Mouse (Mus musculus) embryo, embryonic 11.5 days (tissue): ENCODE measurements around the gene Unc5b.

Experiments used
- DNase-seq: peaks from one replicate; pipeline ENCODE4 v3.0.0-alpha.2; 2012; ENCODE audit warnings: low read depth, low spot score

Gene Unc5b

DNA sequence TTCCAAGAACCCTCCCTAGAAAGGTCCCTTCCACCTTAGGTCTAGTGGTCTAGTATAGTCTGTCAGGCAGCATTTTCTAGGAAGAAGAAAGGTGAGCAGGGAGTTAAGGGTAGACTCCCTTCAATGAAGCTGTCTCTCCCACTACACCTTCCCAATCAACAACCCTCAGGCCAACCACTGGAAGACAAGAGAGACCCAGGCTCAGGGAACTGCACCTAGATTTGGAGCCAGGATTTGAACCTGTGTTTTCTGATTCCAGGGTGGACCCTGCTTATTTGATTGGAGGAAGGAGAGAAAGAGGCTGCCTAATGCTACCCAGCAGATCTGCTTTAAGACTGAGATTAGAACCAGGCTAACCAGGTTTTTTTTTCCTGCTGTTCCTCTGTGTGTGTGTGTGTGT lies 10.1 kb downstream of the Unc5b start:
- DNase-seq = no peak

DNA sequence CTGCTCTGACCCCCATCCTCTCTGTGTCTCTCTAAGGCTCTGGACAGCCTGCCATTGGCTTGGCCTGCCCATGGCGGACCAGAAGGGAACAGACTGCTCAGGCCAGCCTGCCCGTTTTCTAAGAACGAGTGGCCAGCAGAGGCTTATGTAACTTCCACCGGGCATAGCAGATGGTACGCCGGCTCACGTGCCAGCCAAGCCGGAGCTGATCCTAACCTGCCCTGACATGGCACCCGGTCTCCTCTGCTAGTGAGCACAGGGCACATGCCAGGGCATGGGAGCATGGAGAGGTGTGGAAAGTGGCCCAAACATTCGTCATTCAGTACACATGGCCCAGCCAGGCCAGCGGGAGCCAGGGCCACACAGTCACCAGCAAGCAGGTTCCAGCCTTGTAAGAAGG lies 10.8 kb downstream of the Unc5b start:
- no peak for DNase-seq

DNA sequence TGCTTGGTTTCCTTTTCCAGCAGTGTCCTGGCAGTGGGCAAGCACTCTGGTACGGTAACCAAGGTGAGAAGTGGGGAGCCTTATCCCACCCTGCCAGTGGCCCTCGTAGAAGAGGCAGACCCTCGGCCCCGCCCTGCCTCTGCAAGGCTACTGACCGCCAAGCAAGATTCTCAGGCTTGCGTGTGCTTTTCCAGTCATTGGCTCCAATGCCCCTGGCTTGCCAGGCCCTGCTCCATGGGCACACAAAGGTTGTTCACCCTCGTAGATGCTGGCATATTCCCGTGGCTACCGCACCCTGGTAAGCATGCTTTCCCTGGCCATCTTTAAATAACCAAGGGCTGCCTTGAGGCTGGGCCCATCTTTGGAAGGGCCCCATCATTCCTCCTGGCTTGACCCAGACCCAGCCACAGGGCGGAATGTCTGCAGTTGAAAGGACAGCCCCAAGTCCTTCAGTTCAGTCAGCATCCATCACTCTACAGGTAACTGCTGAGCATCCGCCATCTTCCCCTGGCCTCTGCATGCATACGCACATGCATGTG lies 11.7 kb downstream of the Unc5b start:
- DNase-seq = no peak

DNA sequence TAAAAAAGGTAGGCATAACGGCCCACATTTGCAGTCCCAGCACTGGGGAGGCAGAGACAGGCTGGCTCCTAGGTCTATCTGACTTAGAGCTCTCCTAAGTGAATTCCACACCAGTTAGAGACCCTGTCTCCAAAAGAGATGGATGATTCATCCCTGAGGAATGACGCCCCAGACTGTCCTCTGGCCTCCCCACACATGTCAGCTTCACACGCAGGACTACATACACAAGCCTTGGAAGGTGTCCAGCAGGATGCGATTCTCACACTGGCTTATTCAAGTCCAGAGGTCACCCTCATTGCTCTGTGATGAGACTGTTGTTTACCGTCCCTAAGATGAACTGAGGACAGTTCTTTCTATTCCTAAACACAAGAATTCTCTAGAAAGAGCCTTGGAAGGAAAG lies 12.2 kb downstream of the Unc5b start:
- DNase-seq = no peak

DNA sequence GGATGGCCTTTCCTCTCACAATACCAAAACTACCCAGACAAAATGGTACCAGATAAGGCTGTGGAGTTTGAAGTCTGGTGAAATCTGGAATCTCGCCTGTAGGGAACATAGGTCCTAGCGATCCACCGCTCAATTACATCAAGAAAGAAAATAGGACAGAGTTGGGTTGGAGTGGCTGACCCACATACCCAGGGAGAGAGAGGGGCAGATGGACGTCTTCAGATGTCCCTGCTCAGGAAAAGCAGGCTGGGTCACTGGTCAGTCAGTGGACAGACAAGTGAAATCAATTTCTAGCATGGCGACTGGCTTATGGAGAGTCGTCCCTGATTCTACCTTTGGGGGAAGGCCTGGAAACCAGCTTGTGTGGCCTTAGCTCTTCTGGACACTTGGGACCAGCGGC lies 12.7 kb downstream of the Unc5b start:
- no peak for DNase-seq

DNA sequence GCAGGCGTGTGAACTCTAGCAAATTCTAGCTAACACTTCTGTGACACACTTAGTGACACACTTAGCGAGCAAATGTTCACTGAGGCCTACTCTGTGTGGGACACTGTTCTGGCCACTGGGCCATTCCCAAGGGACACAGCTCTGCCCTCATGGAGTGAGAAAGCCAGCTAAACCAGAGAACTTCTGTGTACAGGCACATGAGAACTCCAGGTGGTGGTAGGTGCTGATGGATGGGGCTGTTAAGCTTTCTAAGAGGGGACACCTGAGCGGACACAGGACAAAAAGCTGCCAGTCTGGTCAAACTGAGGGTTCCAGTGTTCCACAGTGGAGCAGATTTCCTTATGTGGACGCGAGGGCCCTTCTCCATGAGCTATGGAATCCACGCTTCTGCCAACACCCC lies 13.5 kb downstream of the Unc5b start:
- DNase-seq = no peak

DNA sequence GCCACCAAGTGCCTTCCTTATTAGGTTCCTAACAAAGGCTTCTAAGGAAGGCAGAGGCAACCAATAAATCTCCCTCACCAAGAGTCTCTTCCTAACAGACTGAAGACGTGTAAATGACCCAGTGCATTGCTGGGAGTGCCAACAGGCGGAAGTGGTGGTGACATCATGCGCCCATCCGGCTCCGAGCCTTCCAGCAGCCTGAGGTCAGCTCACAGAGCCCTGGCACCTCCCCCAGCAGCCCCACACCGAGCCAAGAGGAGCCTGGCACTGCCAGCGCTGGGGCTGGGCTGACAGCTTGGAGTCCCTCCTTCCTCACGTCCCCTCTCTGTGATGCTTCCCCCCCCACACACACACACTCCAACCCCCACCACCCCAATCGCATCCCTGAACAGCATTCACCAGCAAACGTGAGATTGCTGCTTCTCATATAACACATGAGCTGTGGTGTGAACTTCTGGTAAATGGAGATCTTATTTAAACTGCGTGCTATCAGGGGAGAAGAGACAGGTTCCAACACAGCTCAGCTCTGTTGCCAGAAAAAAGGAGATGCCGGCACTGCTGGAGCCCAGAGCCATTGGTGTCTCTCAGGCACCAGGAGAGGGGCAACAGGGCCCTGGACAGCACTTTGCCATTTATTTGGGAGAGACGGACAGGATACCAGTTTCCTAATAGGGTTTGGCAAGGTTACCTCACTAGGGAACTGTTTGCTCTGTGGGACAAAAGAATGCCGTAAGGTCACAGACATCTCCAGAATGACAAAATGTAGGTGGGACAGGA lies 14.3 kb downstream of the Unc5b start:
- no peak for DNase-seq

DNA sequence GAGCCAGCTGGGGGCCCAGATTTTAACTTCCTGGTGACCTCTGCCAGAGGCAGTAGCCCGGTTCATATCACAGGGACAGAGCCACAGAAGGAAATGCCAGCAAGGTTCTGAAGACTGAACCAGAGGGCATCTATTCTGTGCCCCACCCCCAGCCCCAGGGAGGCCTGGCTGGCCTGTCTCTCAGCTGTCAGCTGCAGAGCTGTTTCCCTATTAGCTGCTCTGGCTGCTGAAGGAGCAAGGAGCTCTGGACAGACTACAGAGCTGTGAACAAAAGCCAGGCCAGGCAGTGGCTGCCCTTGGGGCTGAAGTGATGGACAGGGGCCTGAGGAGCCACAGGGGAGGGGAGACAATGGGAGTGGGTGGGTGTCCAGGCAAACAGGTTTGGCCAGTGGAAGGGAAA lies 15.5 kb downstream of the Unc5b start:
- no peak for DNase-seq

DNA sequence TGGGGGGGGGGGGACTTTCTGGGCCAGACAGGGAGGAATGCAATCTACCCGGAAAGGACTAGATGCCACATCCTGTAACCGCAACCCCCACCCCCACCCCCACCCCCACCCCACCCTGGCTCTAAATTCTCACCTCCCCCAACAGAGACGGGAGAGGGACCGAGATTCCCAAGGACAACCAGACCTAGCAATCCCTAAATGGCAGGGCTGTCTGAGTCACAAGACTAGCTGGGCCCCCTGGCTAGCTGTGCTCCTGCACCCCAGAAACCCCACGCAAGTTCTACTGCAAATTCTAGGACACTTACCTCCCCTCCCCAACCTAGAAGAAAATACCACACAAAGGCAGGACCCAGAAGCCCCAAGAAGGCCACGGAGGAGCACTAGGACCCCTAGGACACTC lies 16.3 kb downstream of the Unc5b start:
- no peak for DNase-seq

DNA sequence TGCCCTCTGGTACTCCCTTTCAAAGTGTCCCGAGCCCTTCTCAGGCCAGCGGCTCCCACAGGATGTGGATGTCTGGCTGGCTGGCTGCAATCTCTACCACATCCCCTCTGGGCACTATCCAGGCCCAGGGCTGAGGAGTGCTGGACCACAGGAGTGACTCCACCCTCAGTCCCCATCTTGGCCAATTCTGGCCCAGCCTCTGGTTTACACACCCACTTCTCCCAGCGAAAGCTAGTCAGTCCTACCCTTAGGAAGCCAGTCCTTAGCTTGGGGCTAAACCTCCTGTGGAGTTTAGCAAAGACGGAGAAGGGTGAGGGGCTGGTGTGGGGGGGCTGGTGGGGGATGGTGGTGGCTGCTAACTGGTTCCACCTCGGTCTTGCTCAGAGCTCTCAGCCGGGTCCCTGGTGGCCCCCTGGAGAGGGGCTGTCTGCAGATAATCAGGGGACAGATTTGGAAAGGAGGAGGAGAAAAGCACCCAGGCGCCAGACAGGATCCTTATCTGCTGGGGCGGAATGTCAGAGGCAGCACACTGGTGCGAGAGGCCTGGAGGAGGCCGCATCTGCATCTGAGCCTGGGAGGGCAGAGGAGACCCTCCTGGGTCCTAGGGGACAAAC lies 16.8 kb downstream of the Unc5b start:
- no peak for DNase-seq

DNA sequence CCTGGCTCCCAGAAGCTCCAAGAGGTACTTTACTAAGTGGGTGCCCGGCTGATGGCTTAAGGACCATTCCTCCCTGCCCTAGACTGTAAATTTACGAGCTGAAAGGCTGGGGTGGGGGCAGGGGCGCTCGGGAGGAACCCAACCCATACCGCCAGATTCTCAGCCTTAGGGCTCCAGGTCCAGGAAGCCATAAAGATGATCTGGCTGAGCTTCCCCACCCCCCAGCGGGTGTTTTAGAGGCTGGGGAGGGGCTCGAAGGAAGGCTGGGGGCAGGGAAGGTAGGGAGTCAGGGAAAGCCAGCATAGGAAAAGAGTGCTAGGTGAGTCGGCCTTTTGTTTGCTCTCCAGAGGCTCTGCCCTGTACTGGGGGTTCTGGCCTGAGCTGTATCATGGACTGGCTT lies 17.8 kb downstream of the Unc5b start:
- DNase-seq = no peak

DNA sequence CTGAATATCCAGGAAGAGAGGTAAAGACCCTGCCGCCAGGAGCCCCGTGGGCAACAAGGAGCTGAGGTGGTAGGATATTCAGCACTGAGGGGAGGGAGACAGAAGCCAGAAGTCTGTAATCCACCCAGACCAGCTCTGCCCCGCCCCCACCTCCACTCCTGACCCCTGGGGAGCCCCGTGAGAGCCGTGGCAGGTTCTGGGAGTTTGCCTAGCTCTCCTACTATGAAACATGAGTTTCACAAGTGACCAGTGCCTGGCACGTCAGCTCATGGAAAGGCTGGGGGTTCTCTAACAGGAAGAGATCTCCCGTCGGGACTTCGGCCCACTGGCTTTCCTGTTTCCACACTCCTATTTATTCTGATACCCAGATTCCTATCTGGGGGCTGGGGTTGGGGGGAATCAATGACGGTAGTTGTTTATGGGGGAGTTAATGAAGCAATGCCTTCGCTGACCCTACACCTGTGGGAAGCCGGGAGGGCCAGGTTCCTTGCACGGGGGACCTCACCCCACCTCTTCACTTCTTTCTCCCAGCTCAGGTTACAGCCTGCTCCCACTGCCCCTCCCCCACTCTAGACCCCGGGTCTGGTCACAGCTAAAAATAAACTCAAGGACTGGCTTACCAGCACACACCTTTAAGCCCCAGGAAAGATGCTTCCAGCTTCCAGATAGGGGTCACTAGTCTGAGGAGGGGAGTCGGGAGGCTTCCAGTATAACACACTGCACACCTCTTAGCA lies 19.4 kb downstream of the Unc5b start:
- no peak for DNase-seq

DNA sequence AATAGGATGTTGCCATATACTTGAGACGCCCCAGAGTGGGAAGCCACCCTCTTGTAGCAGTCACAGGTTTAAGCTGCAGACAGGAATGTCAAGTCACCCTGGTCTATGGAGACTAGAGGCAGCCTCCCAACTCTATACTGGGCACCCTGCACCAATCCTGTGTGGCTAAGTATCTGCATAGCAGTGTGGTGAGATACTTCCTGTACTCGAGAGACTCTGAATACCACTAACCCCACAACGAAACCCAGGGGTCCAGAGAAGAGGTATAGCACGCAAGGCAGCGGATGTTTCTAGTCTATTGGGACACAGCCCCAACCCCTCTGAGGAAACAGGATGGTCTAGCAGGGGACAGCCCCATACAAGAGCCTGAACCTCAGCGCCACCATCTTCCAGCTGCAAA lies 22.9 kb downstream of the Unc5b start:
- DNase-seq = no peak

DNA sequence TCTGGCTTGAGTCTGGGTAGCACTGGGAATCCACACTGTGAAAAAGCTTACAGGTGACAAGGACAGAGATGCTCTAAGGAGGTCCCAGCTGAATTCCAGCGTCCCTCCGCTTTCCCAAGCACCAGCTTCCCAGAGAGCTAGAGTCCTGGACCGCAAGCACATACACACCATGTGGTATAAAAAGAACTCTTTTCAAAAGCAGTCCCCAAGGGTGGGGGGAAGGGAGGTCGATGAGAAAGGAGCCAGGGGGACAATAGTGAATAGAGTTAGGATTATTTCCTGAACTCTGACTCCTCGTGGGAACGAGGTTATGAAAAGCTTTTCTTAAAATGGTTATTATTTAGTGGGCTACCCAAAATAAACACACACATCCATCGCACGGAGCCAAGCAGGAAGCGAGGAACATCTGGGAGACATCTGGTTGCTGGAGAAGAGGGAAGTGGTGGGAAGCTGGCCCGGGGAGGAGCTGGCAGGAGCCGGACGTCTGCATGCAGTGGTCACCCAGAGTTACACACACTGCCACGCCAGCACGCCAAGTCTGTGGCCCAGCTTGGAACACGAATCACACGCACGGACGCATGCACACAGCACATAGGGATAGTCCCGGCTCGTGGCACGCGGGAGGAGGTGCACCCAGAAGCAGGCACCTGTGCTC lies 23.7 kb downstream of the Unc5b start:
- no peak for DNase-seq

DNA sequence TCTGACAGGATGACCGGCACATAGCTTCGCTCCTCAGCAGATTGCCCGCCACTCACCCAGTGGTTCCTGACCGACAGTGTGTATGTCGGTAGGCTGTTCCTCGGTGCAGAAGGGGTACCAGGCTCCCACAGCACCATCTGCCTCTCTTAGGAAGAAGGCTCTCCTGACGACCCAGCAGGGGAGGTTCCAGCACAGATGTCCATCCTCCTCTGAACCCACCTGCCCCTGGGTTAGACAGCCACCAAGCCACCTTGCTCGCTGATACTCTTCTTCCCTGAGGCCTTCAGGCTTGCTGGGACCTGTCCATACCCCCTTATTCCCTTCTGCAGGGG lies 25.2 kb downstream of the Unc5b start:
- no peak for DNase-seq

DNA sequence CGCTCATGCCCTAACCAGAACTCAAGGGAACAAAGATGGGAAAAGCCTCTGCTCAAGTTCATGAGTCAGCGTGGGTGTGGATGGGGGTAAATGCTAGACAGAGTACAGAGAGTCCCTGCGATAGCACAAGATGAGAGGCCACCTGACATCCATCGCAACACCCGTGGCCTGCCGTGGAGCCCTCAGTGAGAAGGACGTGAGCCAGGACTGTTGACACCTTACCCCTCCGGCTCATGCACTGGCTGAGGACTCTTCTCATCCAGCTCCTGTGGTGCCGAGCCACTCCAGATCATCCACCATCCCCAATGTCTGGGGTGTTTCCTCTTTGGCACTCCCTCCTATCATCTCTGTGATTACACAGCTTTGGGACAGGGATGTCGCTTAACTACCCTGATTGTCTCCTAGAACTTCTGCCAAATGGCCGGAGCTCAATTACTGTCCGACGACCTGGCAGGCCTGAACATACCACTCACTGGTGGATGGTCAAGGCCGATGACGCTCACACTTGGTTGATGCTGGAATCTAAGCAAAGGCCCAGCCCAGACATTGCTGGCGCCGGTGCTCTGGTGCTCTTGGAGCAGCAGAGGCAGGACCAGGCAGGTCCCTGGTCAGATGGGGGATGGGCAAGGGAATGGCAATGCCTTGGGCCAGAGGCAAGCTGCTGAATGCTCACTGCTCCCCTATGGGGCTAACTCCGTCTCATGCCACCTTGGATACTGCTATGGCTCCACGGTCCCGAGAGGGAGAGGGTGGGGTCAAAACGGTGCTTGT lies 25.8 kb downstream of the Unc5b start:
- no peak for DNase-seq

DNA sequence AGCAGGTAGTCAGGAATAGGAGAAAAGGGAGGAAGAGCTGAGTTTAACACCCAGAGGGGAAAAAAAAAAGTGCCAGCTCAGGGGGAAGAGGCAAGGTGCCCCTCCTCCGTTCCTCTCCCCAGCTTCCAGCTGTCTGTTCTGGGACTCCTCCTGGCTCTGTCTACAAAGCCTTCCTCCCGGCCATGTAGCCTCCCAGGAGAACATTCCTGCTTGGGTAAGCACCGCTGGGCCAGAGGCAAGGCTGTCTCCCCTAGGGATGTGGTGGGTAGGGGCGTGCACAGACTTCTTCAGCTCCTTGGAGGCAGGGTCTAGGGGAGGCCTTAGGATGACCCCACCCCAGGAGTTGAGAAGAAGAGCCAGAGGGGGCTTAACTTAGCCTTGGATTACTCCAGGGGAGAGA lies 26.5 kb downstream of the Unc5b start:
- DNase-seq = no peak

DNA sequence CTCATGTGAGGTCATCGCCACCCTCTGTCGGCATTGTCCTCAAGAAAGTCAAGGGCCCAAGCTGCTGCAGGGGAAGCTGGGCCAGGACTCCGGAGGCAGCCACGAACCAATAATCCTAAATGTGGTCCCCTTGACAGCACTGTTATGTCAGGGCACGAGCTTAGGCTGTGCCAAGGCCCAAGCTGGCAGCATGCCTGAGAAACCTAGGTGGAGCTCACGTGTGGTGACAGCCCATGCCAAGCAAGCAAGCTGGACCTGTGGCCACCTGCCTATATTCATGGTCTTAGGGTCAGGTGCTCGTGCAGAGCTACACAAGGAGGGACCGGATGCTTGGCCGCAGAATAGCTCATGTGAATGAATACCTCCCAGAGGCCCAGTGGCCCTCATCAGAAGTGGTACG lies 27.4 kb downstream of the Unc5b start:
- DNase-seq = no peak

DNA sequence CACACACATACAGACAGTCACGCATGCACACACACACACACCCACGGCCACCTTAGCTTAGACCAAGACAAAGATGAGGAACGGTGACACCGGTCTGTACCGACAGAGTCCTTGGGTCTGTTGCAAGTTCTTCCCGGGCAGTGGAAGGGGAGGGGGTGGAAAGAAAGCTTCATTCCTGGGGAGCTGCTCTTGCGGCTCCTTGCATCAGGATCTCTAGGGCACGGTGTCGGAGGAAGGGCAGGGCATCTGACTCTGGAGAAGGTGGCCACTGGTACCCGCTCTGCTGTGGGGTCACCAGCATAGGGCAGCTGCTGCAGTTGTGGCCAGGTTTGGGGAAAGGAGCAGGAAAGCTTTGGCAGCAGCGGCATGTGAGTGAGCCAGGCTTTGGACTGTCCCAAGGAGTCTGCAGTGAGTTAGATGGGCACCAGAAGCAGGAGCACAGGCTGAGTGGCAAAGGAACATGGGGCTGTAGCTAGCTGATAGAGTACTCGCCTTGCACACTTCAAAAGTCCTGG lies 29.4 kb downstream of the Unc5b start:
- no peak for DNase-seq

DNA sequence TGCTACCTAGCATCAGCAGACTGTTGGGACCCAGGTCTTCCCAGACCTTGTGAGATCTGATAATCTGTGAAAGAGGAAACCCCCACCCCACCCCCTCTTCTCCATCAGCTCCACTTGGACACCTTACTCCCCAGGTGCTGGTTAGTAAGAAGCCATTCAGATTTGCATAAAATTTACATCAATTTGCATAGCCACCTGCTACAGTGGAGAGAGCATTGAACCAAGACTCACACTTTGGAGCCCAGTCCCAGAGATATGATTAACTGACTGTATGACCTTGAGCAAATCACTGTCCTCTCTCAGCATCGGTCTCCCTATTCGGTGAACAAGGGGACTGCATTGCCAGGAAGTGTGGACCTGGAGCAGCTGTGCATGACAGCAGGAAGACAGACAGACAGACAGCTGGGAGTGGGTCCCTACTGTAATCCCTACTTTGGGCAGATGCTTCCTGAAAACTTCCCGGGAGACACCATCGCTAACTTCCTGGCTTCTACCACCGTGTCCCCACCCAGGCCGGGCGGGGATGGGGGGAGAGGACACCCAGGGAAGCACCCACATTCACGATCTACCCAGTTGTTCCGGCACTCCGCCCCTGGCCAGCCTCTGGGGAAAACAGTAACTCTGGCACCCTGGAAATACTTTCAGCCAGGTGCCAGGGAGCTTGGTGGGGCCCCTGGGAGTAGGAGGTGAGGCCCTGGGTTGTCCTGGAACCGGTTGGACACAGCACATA lies 30.0 kb downstream of the Unc5b start:
- DNase-seq = no peak
